Mouse (Mus musculus) bone marrow macrophage, adult 2 months (primary cell): ENCODE measurements around the gene Epha3. TPM values are rescaled to one million over a fixed set of nuclear protein-coding genes. Genes with fewer than 3 reads are reported as not detected.

Experiments used
- H3K27ac ChIP-seq: 2 replicates; pipeline ENCODE4 v1.5.1; 2012; ENCODE audit warnings: low read depth, low read length; ENCODE audit not compliant: insufficient read depth
- H3K4me1 ChIP-seq: 2 replicates; pipeline ENCODE4 v1.6.1; 2012; ENCODE audit warnings: low read length; ENCODE audit not compliant: control insufficient read depth, insufficient read depth
- H3K4me3 ChIP-seq: 2 replicates; pipeline ENCODE4 v1.5.1; 2012; ENCODE audit warnings: mild to moderate bottlenecking, low read length, moderate library complexity; ENCODE audit not compliant: insufficient read depth
- CTCF ChIP-seq: IDR thresholded peaks from 2 replicates; pipeline ENCODE4 v1.5.1; 2012; ENCODE audit warnings: low read depth, mild to moderate bottlenecking, low read length, moderate library complexity
- POLR2A ChIP-seq: IDR thresholded peaks from 2 replicates; pipeline ENCODE4 v1.6.1; 2012; ENCODE audit warnings: mild to moderate bottlenecking, low read depth, low read length, borderline replicate concordance
- polyA plus RNA-seq: library from polyadenylated mRNA; stranded (reverse); fragments of >200 nt; gene quantifications from 2 replicates; pipeline ENCODE4 v1.2.4, GENCODE M21; 2012; ENCODE audit not compliant: missing spikeins, insufficient read depth, insufficient read length

The Epha3 gene
- polyA plus RNA-seq, 1 experiment, result not detected

DNA sequence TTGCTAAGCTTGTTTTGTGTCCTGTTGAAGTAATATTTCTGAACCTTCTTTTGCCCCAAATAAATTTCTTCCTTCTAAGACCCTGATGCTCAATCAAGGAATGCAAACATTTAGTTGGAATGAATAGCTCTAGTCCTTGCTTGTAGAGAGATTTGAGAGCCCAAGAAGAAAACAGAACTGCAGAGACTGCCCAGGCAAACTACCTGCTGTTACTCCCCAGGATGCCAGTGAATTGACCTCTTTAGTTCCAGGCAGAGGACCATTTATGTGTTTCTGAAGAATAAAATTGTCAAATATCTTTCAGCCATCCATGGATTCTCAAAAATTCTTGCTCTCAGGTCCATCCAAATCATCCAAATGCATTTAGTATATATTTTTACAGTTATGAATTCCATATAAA, 238.7 kb downstream of the Epha3 start:
- Histone ChIP-seq H3K4me3 (no peak overlapping the region), H3K4me1 (no peaks in the 10 kb centered on the region), H3K27ac (no peak overlapping the region)
- TF ChIP-seq POLR2A, result no peak
- no peak for TF ChIP-seq CTCF

DNA sequence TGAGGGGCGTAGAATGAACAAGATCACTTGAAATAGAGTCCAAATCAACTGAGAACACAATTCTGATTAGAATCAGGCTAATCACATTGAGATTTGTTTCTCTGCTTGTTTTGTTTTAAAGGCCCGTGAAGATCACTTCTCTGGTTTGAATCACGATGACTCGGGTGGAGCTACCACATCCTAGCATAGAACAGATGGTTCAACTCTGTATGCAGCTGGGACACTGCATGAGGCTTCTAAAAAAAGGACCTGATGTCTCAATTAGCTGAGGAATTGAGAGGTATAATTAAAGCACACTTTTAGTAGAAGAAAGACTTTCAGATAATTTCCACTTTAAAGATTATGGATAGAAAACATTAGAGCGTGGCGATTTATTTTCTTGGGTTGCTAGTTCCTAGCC, 242.1 kb downstream of the Epha3 start:
- no peak overlapping the region for H3K27ac ChIP-seq
- no peak overlapping the region for H3K4me3 ChIP-seq
- no peaks in the 10 kb centered on the region for H3K4me1 ChIP-seq

DNA sequence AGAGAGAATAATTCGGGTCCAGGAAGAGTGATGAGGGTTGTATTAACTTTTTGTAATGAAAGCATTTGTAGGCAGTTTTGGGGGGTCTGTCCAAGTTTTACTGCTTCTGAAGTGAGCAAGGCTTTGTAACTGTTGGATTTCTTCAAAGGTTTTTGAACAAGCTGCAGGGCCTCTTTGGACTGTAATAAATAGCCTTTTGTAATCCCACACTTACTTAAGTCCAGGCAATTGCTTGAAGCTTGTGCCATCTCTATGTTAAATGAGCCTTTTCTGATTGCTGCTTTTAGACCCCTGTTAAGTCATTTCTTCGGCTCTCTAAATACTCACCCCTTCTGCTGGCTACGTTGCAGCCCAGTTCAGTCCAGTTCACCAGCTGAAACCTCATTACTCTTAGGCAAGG, 248.6 kb downstream of the Epha3 start:
- Histone ChIP-seq H3K27ac (no peak overlapping the region), H3K4me1 (no peaks in the 10 kb centered on the region), H3K4me3 (no peak overlapping the region)
- no peak for TF ChIP-seq CTCF

More for the DNA sequence above, 242.1 kb downstream of the Epha3 start:
- TF ChIP-seq CTCF (no peak), POLR2A (no peak)

DNA sequence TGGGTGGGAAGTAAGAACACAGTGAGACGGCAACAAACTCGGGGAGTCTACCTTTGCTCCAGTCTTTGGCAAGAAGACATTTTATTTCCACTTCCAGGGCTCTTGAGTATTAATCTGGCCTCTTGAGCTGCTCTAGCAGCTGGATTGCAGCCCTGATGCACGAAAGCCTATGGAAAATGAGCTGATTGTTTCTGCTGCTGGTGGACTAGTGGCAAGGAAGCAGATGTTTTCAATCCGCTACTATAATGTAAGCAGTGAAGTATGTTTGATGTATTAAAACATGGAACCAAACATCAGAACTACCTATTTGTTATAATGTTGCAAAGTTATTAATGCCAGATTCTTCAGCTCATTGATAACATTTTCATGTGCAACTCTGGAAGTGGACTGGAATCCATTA, 251.0 kb downstream of the Epha3 start:
- no peak overlapping the region for H3K27ac ChIP-seq
- TF ChIP-seq CTCF (no peak), POLR2A (no peak)
- H3K4me1 ChIP-seq, result no peaks in the 10 kb centered on the region
- no peak overlapping the region for H3K4me3 ChIP-seq

DNA sequence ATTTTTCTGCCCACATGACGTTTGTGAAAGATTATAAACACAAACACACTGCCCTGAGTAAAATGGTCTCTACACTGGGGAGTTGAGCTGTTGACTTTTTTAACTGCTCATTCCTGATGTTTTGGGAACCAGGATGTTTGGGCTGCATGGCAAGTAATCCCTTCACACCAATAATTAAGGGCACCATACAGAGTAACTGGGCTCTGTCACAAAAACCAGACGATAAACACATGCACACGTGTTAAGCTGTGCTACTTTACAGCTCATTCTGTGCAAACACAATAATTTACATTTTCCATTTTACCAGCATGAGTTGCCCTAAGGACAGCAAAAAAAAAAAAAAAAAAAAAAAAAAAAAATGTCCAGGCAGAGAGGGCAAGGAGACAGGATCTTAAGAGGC, 263.7 kb downstream of the Epha3 start:
- Histone ChIP-seq H3K27ac (no peak overlapping the region), H3K4me1 (no peaks in the 10 kb centered on the region), H3K4me3 (no peak overlapping the region)
- no peak for TF ChIP-seq CTCF
- TF ChIP-seq POLR2A, result no peak

DNA sequence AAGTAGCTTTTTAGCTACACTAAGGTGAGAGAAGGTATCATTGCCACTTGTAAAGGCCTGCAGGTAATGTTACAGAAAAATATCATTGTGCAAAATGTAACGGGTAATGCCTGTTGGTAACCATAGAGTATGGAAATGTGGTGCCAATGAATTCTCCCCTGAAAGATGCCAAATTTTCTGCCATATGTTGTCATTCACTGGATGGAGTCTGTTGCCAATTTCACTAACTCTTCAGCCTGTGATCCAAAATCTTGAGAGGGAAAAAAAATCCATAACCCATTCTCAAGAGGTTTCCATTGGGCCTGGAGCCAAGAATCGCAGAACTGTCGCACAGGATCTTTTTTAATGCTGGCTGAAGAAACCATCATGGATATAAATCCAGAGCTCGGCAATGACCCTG, 269.3 kb downstream of the Epha3 start:
- no peak overlapping the region for H3K4me3 ChIP-seq
- no peak overlapping the region for H3K27ac ChIP-seq

DNA sequence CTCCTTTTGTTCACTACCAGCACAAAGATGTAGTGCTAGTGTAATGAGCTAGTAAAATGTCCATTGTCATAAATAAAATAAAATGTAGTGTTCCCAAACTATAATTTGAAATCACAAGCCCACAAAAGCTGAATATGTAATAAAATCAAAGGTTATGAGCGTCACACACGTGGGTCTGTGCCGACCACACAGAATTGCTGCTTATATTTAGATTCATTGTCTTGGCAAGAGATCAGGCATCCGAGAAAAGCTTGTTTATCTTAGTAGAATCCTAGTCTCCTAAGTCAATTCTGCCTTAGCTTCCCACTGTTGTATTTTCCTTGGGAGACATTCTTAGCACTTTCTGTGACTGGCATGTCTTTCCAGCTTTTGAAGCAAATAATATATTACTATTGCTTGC, 294.2 kb downstream of the Epha3 start:
- no peak for TF ChIP-seq CTCF
- TF ChIP-seq POLR2A, result no peak
- H3K4me3 ChIP-seq, result no peak overlapping the region

More for the DNA sequence above, 269.3 kb downstream of the Epha3 start:
- TF ChIP-seq POLR2A, result no peak
- no peak for TF ChIP-seq CTCF
- no peaks in the 10 kb centered on the region for H3K4me1 ChIP-seq

DNA sequence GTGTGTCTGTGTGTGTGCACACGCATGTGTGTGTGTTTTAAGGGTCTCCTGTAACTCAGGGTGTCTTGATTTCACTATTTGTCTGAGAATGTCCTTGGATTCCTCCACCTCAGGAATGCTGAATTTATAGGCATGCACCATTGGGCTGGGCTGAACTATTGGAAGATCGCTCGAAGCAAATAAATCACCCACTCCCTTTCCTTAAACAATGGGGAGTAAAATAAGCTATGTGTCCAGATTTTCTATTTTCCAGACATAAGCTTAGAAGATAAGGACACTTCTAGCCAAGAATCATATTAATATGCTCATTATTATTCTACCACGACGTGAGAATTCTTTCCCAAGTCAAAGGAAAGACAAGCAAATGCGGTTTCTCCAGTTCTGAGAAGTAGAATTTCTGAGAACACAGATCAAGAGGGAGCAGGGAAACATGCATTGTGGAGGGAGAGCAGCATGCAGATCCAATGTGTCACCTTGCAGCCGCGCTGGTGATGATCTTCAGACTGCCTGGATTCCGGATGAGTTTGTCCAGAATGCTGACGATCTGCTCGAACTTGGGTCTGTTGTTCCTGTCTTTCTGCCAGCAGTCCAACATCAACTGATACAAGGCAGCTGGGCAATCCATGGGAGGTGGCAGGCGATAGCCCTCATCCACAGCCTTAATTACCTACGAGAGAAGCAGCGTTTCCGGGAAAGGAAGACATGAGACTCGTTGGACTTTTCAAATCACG, 297.7 kb downstream of the Epha3 start:
- TF ChIP-seq POLR2A (no peak), CTCF (no peak)
- H3K27ac ChIP-seq, result no peak overlapping the region
- H3K4me1 ChIP-seq, result no peaks in the 10 kb centered on the region
- no peak overlapping the region for H3K4me3 ChIP-seq

More for the DNA sequence above, 294.2 kb downstream of the Epha3 start:
- H3K27ac ChIP-seq, result no peak overlapping the region
- no peaks in the 10 kb centered on the region for H3K4me1 ChIP-seq

DNA sequence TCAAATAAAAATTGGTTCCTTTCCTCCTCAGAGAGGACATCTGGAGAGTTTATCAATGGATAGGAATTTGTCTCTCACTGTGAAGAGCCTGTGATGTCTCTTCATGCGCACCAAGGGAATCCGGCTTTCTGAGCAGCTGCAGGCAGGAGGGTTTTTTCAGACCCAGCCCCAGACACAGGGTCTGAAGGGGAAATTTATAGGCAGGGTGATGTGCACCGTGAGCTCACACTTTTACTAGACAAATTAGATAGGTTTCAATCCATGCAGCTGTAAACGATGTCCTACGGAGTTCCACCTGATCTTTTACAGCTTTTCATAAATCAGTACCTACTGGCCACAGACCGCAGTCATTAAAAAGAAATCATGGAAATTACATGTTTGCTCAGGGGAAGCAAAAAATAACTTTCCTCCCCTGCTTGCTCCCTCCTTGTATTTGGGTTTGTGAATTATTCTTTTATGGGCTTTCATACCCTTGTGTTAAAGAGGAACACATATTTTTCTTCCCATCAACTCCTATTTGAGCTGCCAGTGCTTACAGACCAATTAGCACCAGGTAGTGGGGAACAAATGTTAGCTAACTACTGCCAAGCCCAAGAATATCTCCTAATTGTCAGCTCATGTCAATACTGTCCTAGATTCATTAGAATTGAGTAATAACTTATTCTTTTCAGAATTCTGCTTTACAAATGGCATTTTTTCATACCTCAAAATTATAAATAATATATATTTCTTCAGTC, 307.4 kb downstream of the Epha3 start:
- Histone ChIP-seq H3K4me1 (no peaks in the 10 kb centered on the region), H3K27ac (no peak overlapping the region), H3K4me3 (no peak overlapping the region)
- TF ChIP-seq CTCF, result no peak
- TF ChIP-seq POLR2A, result no peak

DNA sequence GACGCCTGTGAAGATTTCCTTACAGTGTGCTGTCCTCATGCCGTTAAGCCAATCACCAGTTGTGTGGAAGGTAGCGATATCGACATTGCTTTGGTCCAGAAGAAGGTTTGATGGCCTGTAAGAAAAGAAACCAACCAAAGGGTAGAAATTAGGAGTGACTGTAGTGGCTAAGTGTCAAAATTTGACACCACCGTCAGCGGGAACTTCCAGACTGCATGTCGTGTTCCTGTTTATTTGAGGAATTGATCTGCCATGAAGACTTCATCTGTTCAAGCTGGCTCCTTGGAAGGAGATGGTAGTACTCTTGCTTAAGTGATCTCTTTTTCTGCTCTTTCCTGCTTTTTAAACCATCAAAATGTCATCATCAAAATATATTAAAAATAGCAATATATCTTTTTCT, 311.4 kb downstream of the Epha3 start:
- H3K27ac ChIP-seq, result no peak overlapping the region
- no peaks in the 10 kb centered on the region for H3K4me1 ChIP-seq
- no peak for TF ChIP-seq POLR2A
- TF ChIP-seq CTCF, result no peak
- no peak overlapping the region for H3K4me3 ChIP-seq
